Mouse (Mus musculus) ES-Bruce4 (cell line): ENCODE data around the gene Pxt1.

Source experiments
- CTCF ChIP-seq: IDR thresholded peaks from one replicate; pipeline ENCODE4 v1.8.1; 2011; ENCODE audit warnings: low read depth, low read length
- POLR2A ChIP-seq: IDR thresholded peaks from one replicate; pipeline ENCODE4 v1.8.1; 2011; ENCODE audit warnings: low read length; ENCODE audit not compliant: insufficient read depth

GRCm38 (mm10) chr17:28951831-28952799, 8.5 kb upstream of the Pxt1 start, which contains the start of gene Kctd20:
- TF ChIP-seq POLR2A (peak; percentile 45), CTCF (no peak)
